Mouse (Mus musculus): ENCODE data around the gene Arhgap19. TPM values are rescaled to one million over a fixed set of nuclear protein-coding genes. Genes with fewer than 3 reads are reported as not detected.
A peak's percentile ranks its signal among the peaks of the same experiment; 100 is the strongest.
"Not testable (repeated sequence)": the region's sequence is repeated elsewhere in the genome, so short reads cannot be mapped to it uniquely, and the experiment has no call there.

Arhgap19 gene
- 44.1 and 48.4 TPM in 2 replicates for polyA plus RNA-seq (2014; fragmentation: Nextera tagmentation; extraction: Ambion mirVana)

DNA sequence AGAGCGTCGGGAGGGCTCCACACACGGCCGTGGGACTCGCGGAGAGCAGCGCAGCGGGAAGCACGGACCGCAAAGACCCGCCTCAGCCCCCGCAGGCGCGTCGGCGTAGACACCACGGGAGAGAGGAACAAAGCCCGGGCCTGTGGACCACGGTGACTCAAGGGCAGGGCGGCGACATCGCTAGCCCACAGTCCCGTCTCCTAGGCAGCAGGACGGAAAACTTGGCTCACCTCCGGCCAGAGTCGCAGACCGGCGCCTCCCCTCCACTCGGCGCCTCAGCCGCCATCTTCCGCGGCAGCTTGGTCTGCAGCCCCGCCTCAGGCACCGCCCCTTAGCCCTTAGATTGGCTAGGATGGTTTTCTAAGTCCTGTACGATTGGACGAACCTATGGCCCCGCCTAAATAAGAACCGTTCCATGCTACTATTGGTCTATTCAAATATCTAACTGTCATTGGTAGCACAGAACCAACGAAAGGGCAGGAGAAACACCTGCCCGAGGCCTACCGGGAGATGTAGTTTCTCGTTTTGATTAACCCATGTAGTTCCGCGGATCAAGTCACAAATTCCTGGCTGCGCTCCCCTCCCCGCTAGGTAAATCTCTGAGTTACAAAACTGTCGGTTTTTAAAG is at the start of gene Arhgap19:
Arhgap19 (minus strand) TSS at position 306 of the 628 bp plus-strand sequence.
- DNase-seq (ENCODE audit: low spot score) (peak; percentile 92), ATAC-seq (replicated peaks; ENCODE audit: low FRiP score) (peak; percentile 100)
- Histone ChIP-seq H3K4me3 (ENCODE audit: low read depth, low read length) (peak within 1 kb of the TSS; percentile 95), H3K4me1 (replicated peaks; ENCODE audit: control insufficient read depth, insufficient read depth, low read length) (peaks cover 7% of the 10 kb centered on the region), H3K27ac (ENCODE audit: low read depth, low read length) (peak within 1 kb of the TSS; percentile 71), H3K4me2 (ENCODE audit: low read depth, low read length, severe bottlenecking) (peak within 1 kb of the TSS; percentile 60), H3K27me3 (ENCODE audit: control insufficient read depth, insufficient read depth, low read length) (no peaks in the 10 kb centered on the region), H3K9ac (ENCODE audit: low read length) (peak within 1 kb of the TSS; percentile 95), H3K9me3 (ENCODE audit: control insufficient read depth, low read length) (no peaks in the 10 kb centered on the region; the same call in 1 of the 2 replicates), H3K36me3 (ENCODE audit: control insufficient read depth, insufficient read depth, low read length) (no peaks in the 10 kb centered on the region)
- under 1% methylated on average over 48 of the region's 48 CpGs for WGBS

DNA sequence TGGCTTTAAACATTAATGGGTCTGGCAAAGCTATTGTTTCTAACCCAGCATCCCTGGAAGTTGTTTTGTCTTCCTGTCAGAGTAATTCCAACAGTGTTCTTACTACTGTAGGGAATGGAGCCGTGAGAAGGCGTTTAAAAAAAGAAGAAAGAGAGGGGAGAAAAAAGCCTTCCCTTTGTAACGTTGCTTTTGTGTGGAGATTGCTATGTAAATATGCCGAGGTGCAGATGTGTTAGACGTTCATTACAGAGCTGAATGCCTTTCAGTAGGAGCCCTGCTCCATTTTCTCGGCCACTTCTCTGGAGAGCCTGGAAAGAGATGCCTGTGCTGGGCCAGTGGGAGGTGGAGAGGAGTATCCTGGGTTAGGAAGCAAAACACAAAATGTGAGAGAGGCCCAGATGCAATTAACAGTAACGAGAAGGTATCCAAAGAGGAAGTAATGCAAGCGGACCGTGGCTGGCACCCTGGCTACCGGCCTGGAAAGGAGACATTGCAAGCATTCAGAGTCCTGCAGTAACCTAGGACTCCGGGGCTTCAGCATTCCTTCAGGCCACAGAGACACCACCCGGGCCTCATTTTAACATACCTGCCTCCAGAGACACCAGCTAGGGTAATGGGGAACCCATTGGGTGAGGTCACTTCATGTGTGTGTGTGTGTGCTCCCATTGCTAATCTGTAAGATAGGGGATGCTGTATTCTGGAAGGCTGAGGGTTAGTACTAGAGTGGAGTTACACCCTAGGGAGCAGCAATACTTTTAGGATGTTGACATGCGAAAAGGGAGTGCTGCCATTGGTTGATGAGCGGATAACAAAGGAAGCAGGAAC is 49.1 kb upstream of the Arhgap19 start:
- ATAC-seq (replicated peaks; ENCODE audit: low FRiP score), result peak; percentile 20; the same call in 1 of the 2 replicates
- peaks cover 25% of the 10 kb centered on the region; the same call in 1 of the 2 replicates for H3K4me1 ChIP-seq (replicated peaks; ENCODE audit: control insufficient read depth, insufficient read depth, low read length)
- 12% methylated on average over 14 of the region's 14 CpGs for WGBS

DNA sequence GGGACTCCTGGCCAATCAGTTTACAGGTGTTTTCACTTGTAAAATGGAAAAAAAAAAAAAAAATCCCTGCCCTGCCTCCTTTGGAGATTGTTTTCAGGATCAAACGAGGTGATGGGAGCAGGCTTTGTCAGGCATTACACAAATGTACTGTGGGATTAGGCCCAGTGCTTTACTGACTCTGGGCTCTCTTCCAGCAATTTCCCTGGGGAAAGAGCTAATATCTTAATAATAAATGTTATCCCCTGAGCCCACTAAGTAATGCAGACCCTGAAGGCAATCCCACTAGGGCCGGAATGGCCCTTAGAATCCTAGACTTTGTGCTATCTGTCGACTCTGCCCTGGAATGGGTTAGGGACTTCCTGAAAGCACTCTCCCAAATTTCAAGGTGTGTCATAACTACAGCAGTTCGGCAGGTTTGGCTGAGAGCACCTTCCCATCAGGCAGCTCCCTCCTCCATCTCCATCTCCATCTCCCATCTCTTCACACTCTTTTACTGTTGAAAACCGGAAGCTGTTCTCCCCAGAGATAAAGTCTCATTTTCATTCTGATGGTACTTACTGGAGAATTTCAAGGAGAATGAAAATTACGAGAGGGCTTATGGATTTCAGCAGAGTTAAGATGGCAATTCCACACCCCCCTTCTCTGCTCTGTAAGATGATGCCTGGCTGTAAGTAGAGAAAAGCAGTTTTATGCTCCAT is 48.3 kb upstream of the Arhgap19 start:
- H3K27ac ChIP-seq (ENCODE audit: low read depth, low read length), result peak overlapping the region; percentile 80
- no peaks in the 10 kb centered on the region for H3K36me3 ChIP-seq (ENCODE audit: control insufficient read depth, insufficient read depth, low read length)
- no peak for DNase-seq (ENCODE audit: low spot score)
- H3K4me3 ChIP-seq (ENCODE audit: low read depth, low read length), result no peak overlapping the region
- peaks cover 26% of the 10 kb centered on the region; the same call in 1 of the 2 replicates for H3K4me1 ChIP-seq (replicated peaks; ENCODE audit: control insufficient read depth, insufficient read depth, low read length)
- no peak overlapping the region; the same call in 1 of the 2 replicates for H3K9ac ChIP-seq (ENCODE audit: low read length)
- no peak for ATAC-seq (replicated peaks; ENCODE audit: low FRiP score)
- no peaks in the 10 kb centered on the region for H3K27me3 ChIP-seq (ENCODE audit: control insufficient read depth, insufficient read depth, low read length)
- WGBS, result 7% methylated on average over 6 of the region's 6 CpGs
- H3K9me3 ChIP-seq (ENCODE audit: control insufficient read depth, low read length), result no peaks in the 10 kb centered on the region
- H3K4me2 ChIP-seq (ENCODE audit: low read depth, low read length, severe bottlenecking), result peak overlapping the region; percentile 41; the same call in 1 of the 2 replicates

More for the DNA sequence above, 49.1 kb upstream of the Arhgap19 start:
- Histone ChIP-seq H3K36me3 (ENCODE audit: control insufficient read depth, insufficient read depth, low read length) (no peaks in the 10 kb centered on the region), H3K27me3 (ENCODE audit: control insufficient read depth, insufficient read depth, low read length) (no peaks in the 10 kb centered on the region), H3K4me3 (ENCODE audit: low read depth, low read length) (no peak overlapping the region), H3K4me2 (ENCODE audit: low read depth, low read length, severe bottlenecking) (peak overlapping the region; percentile 41), H3K27ac (ENCODE audit: low read depth, low read length) (peak overlapping the region; percentile 80), H3K9me3 (ENCODE audit: control insufficient read depth, low read length) (no peaks in the 10 kb centered on the region), H3K9ac (ENCODE audit: low read length) (peak overlapping the region; percentile 42)
- DNase-seq (ENCODE audit: low spot score), result peak; percentile 59

DNA sequence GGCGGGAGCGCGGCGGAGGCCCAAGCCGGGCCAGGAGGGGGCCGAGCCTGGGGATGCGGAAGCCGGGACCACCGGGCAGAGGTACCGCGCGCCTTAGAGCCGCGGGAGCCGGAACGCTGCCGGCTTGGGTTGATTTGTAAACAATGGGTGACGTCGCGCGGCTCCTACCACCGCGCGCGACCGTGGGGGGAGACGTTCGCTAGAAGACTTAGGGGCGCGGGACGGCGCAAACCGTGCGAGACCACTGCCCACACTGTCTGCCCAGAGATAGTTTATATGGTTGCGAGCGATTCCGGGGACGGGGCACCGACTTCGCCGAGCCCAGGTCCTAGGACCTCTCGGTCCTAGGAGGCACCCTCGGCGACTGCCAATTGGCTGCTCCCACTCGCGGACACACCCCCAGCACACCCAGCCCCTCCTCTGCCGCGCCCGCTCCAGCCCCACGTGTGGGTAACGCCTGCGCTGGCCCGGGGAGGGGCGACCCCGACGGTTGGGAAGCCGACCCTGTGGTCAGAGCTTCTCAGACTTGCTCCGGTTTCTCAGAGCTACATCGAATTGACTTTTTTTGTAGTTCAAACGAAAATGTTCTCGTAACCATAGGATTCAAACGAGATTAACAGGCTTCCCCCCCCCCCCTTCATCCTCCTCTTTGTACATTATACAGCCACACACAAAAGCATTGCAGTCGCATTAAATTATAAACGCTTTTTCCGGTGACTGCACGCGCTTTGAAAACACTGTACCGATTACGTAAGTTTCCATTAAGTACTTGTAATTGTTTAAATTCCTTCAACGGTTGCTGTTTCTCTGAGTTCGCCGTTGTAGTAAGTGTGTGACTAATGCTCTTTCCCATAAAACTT is 46.4 kb upstream of the Arhgap19 start, which contains the start of gene Frat2:
Frat2 (minus strand) TSS at position 141 of the 860 bp plus-strand sequence.
- ATAC-seq (replicated peaks; ENCODE audit: low FRiP score), result peak; percentile 92
- H3K9ac ChIP-seq (ENCODE audit: low read length), result peak within 1 kb of the TSS; percentile 82
- peak within 1 kb of the TSS; percentile 93 for H3K4me2 ChIP-seq (ENCODE audit: low read depth, low read length, severe bottlenecking)
- no peaks in the 10 kb centered on the region for H3K36me3 ChIP-seq (ENCODE audit: control insufficient read depth, insufficient read depth, low read length)
- peak; percentile 97 for DNase-seq (ENCODE audit: low spot score)
- H3K27me3 ChIP-seq (ENCODE audit: control insufficient read depth, insufficient read depth, low read length), result no peaks in the 10 kb centered on the region
- peaks cover 26% of the 10 kb centered on the region; the same call in 1 of the 2 replicates for H3K4me1 ChIP-seq (replicated peaks; ENCODE audit: control insufficient read depth, insufficient read depth, low read length)
- H3K9me3 ChIP-seq (ENCODE audit: control insufficient read depth, low read length), result no peaks in the 10 kb centered on the region
- peak within 1 kb of the TSS; percentile 81 for H3K27ac ChIP-seq (ENCODE audit: low read depth, low read length)
- peak within 1 kb of the TSS; percentile 83 for H3K4me3 ChIP-seq (ENCODE audit: low read depth, low read length)
- 1% methylated on average over 65 of the region's 72 CpGs for WGBS

DNA sequence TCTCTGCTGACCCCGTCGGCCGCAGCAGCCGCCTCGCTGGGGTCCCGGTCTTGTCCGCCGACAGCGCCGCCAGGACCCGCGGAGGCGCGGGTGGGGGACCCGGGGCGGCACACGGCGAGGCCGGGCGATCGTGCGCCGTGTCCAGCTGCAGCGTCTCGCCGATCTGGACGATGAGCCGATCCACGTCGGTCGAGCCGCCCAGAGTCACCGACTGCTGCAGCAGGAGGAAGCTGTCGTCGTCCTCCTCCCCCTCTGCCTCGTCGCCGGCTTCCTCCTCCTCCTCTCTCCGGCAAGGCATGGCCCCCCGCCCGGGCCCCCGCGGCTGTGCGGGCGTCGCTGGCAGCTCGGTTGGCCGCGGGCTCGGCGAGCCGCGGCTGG is 45.8 kb upstream of the Arhgap19 start:
- Histone ChIP-seq H3K4me2 (ENCODE audit: low read depth, low read length, severe bottlenecking) (peak overlapping the region; percentile 93), H3K9ac (ENCODE audit: low read length) (peak overlapping the region; percentile 82), H3K4me3 (ENCODE audit: low read depth, low read length) (peak overlapping the region; percentile 83), H3K4me1 (replicated peaks; ENCODE audit: control insufficient read depth, insufficient read depth, low read length) (peaks cover 26% of the 10 kb centered on the region; the same call in 1 of the 2 replicates), H3K27ac (ENCODE audit: low read depth, low read length) (peak overlapping the region; percentile 81)
- ATAC-seq (replicated peaks; ENCODE audit: low FRiP score), result peak; percentile 34; the same call in 1 of the 2 replicates
- H3K9me3 ChIP-seq (ENCODE audit: control insufficient read depth, low read length); H3K27me3 ChIP-seq (ENCODE audit: control insufficient read depth, insufficient read depth, low read length); H3K36me3 ChIP-seq (ENCODE audit: control insufficient read depth, insufficient read depth, low read length): not testable (repeated sequence)
- peak; percentile 81 for DNase-seq (ENCODE audit: low spot score)
- WGBS, result under 1% methylated on average over 50 of the region's 53 CpGs

DNA sequence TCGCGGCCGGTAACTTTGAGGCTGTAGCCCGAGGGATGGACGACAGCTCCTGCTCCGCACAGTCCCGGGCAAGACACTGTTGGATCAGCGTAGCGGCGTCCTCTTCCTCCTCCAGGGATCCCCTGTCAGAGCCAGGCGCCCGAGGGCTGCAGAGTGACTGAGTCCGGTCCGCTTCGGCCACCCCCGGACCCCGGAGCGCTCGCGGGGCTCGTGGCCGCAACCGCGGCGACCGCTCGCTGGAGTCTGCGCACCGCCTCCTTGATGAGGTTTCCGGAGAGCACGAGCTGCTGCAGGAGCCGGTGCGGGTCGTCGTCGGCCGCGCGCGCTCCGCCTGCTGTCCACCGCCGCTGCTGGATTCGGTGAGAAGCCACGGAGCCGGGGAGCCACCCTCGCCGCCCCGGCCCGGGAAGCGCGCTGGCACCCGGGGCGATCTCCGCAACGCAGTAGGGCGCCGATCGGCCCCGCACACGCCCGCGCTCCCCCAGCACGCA is 45.3 kb upstream of the Arhgap19 start:
- H3K36me3 ChIP-seq (ENCODE audit: control insufficient read depth, insufficient read depth, low read length), result no peaks in the 10 kb centered on the region
- peaks cover 26% of the 10 kb centered on the region; the same call in 1 of the 2 replicates for H3K4me1 ChIP-seq (replicated peaks; ENCODE audit: control insufficient read depth, insufficient read depth, low read length)
- peak; percentile 78 for DNase-seq (ENCODE audit: low spot score)
- peak overlapping the region; percentile 81 for H3K27ac ChIP-seq (ENCODE audit: low read depth, low read length)
- no peaks in the 10 kb centered on the region for H3K27me3 ChIP-seq (ENCODE audit: control insufficient read depth, insufficient read depth, low read length)
- ATAC-seq (replicated peaks; ENCODE audit: low FRiP score), result 0 out of 2 replicates have a peak, but pooled peaks have one; percentile 2
- peak overlapping the region; percentile 83 for H3K4me3 ChIP-seq (ENCODE audit: low read depth, low read length)
- peak overlapping the region; percentile 93 for H3K4me2 ChIP-seq (ENCODE audit: low read depth, low read length, severe bottlenecking)
- H3K9ac ChIP-seq (ENCODE audit: low read length), result peak overlapping the region; percentile 82
- under 1% methylated on average over 64 of the region's 64 CpGs for WGBS
- no peaks in the 10 kb centered on the region for H3K9me3 ChIP-seq (ENCODE audit: control insufficient read depth, low read length)

DNA sequence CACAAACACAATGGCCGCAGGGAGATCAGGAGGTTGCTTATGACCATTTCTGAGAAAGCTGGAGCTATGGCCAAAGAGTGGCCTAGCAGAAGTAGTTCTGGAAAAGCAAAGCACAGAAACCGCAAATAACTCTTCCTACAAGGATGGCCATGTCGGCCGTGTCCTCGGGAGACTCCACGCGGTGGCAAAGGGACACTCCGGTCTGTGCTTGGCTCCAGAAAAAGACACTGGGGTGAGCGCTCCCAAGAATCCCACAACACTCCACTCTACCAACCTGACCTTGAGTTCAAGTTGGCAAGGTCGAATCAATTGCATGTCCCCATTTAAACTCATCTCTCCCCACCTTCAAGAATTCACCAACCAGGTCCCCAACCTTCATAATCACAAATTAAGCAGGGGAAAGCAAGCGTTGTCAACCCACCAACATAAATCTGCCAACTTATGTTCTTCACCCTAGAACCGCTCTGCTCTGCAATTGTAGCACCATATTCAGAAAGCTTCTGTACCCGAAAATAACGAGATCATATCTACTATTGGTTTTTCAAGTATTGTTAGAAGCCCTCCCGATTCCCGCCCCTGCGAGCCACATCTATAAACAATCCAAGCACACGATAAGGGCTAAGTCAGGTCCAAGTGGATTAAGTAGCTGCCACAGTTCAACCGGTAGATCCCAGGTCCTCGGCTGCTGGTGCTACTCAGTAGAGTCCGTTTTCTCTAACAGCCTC is 44.7 kb upstream of the Arhgap19 start:
- no peak overlapping the region for H3K27ac ChIP-seq (ENCODE audit: low read depth, low read length)
- ATAC-seq (replicated peaks; ENCODE audit: low FRiP score), result no peak
- no peaks in the 10 kb centered on the region for H3K9me3 ChIP-seq (ENCODE audit: control insufficient read depth, low read length)
- WGBS, result 11% methylated on average over 21 of the region's 21 CpGs
- no peaks in the 10 kb centered on the region for H3K27me3 ChIP-seq (ENCODE audit: control insufficient read depth, insufficient read depth, low read length)
- H3K9ac ChIP-seq (ENCODE audit: low read length), result peak overlapping the region; percentile 82
- peak overlapping the region; percentile 93 for H3K4me2 ChIP-seq (ENCODE audit: low read depth, low read length, severe bottlenecking)
- peak overlapping the region; percentile 83 for H3K4me3 ChIP-seq (ENCODE audit: low read depth, low read length)
- H3K36me3 ChIP-seq (ENCODE audit: control insufficient read depth, insufficient read depth, low read length), result no peaks in the 10 kb centered on the region
- H3K4me1 ChIP-seq (replicated peaks; ENCODE audit: control insufficient read depth, insufficient read depth, low read length), result peaks cover 22% of the 10 kb centered on the region; the same call in 1 of the 2 replicates
- no peak for DNase-seq (ENCODE audit: low spot score)
